Mouse (Mus musculus) right cerebral cortex, postnatal 4 days (tissue): Measurements from ENCODE around the gene Zfp536.
"Not testable (repeated sequence)": the region's sequence is repeated elsewhere in the genome, so short reads cannot be mapped to it uniquely, and the experiment has no call there.

Experiments
- DNase-seq: peaks from one replicate; pipeline ENCODE4 v3.0.0-alpha.2; 2022

Zfp536 gene

DNA sequence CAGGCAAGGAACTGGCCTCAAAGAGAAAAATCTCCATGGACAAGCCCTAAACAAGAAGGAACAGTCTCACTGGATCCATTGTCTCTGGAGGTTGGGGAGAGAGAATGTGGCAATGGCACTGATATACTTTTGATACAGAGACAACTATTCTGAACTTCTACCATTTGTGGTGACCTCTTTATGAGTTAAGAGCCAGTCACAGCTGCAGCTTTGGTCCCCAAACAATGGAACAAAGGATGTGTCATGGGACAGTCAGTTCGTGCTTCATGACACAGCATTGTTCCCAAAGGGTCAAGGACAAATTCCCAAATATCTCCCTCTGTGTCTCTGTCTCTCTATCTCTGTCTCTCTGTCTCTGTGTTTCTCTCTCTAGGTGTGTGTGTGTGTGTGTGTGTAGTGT lies 20.4 kb downstream of the Zfp536 start:
- DNase-seq, result no peak

DNA sequence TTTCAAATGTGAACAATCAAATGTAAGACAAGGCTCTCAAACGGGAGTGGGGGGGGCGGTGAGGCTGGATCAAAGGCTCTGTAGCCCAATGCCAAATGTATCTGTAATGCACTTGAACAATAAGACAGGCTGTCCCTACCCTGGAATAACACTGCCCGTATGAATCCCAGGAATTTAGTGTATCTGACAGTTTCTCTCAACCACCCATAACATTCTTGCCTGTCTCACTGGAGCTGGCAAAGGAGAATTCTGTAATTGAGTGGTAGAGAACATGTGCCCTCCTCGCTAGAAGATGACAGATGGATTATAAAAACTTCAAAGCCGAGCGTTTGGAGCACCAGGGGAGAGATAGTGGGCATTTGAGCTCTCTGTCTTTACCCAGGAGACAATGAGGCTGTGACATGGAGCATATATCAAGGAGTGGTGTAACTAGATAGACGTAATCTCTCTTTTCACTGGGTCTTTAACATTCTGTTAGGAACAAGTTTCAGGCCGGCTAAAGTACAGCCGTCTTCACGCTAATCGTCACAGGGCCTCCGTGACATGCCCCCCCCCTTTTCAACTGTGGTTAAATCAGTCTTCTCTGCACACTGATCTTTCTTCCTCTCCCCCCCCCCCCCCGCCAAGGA lies 27.2 kb downstream of the Zfp536 start:
- DNase-seq, result no peak

DNA sequence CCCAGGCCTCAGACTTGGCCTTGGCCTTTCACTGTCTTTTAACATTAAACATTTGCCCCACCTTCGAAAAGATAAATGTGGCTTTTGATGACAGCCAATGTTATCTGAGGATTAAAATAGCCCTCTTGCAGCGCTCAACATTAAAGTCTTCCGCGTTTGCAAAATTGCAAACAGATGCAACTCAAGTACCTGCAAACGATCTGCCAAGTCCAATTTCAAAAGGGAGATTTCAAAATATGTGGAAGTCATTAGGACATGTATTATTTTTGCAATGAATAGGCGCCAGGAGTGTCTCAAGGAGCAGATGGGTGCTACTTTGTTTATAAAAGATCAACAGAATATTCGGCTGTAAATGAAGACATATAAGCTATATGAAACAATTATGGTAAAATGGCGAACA lies 30.1 kb downstream of the Zfp536 start:
- DNase-seq, result no peak

DNA sequence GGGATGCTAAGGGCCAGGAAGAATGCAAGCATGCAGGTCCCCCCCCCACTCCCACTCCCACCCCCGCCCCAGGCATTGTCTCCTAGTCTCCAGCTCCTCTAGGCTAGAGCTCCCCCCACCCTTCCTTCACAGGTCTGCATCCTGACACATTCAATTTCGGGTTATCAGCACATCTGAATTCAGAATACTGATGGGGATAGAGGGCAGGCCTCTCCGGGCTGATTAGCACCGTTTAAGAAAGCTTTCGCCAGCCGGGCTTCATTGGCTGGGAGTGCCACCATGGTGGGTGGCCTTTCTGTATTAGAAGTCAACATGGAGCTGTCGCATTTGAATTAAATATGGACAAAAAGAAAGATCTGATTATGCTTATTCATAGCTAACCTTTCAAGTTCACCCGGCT lies 36.2 kb downstream of the Zfp536 start:
- DNase-seq, result no peak

DNA sequence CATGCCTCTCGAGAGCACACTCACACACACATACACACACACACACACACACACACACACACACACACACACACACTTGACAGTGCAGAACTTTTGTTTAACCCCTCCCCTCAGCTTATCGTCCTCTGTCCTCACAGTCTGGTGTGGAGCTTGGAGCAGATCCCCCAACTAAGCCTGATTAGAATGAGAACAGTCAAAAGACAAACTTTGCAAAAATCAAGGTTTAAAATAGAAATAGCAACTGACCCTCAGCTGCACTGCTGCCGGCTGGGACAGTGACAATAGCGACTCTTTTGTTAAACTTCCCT lies 37.1 kb downstream of the Zfp536 start:
- DNase-seq, result no peak

DNA sequence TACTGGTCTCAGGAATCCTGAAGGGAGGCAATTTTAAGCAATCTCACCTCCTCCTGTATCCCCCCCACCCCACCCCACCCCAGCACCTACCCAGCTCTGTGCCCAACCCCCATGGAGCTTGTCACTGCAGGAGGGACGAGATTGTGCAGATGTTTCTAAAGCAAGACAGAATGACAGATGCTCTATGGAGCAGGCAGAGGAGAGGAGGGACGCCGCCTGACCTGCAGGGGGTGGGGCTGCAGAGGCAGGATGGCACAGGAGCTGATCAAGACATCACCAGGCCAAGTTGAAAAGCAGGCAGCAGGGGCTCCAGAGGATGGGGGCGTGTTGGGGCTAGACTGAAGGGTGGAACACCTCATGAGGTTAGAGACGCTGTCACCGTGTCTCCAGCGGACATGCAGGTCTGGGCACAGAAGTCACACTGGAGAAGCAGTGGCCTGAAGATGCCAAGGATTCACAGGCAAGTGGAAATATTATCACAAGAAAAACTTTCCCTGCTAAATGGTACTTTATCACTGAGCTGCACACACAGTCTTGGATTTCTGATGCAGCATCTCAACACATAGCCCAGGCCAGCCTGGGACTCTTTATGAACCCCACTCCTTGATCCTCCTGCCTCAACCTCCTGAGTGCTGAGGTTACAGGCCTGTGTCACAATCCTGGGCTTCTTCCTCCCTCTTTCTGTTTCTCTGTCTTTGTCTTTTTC lies 37.6 kb downstream of the Zfp536 start:
- DNase-seq, result no peak

DNA sequence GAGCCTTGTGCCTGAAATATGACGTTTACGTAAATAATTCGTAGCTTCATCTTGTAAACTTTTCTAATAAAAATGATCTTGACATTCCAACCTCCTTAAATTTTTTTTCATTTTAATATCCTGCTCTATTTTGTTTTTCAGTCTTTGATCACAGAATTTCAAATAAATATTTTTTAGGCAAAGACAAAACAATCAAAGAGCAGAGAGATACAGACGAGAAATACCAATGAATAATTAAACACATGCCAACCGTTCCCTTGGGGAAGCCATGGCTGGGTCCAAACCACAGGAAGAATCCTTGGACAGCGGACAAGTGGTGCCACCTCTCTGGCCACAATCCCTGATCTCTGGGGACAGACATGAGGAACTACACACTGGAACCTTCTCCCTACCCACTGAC lies 38.3 kb downstream of the Zfp536 start:
- no peak for DNase-seq

DNA sequence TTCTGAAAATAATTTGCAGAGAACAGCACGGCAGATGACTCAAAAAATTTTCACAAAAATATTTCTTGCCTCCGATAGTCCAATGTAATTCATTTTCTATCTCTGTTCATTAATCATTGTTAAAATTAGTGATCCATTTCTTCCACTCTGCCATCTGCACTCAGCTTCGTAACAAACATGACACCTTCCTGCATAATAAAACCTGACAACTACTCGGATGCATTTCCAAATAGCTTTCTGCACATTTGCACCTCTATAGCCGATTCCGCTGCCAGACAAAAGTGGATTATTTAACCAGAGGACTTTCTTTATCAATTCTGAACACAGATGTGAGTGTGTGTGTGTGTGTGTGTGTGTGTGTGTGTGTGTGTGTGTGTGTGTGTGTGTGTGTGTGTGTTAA lies 38.9 kb downstream of the Zfp536 start:
- DNase-seq, result no peak

DNA sequence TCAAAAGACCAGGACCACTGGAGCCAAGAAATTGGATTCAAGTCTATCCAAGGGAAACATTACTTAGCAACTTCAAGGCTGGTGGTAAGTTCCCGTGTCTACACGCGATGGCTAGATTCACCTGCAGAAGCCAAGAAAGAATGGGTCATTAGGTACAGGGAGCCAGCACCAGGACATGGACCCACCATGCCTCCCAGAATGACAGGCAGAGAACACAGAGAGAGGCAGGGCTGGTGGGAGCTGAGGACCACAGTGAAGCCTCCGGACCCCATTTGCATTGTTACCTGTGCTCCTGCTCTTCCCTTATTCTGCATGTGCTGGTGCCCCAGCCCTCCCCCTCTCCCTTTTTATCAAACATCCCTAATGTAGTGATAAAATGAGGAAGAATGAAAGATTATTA lies 39.4 kb downstream of the Zfp536 start:
- no peak for DNase-seq

DNA sequence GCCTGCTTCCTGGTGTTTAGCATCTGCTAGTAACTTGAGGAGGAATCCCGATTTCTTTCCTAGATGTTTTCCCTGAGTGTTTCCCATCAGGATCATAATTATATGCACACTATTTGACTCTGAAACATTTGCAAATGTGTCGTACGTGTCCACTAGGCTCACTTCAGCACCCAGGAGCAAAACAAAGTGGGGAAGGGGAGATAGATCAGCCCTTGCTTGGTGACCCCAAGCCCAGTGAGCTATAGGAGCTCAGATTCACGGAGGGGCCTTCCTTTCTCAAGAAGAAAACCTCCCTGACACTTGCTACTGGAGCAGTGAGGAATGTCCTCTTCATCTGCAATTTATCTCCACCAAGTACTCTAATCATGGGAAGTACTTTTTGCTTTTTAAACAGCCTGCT lies 40.7 kb downstream of the Zfp536 start:
- no peak for DNase-seq

DNA sequence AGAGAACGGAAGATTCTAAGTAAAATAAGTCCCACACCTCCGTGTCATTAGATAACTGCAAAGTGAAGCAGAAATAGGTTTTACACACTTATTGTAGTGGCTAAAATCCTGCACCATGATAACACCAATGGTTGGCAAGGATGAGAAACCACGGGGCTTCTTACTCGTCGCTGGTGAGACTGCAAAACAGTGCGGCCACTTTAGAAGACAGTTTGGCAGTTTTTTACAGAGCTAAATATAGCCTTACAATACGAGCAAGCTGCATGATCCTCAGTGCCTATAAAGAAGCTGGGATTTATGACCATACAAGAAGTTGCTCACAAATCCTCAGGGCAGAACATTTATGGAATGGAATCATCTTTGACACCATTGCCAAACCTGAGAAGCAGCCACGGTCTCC lies 45.7 kb downstream of the Zfp536 start:
- DNase-seq, result no peak

DNA sequence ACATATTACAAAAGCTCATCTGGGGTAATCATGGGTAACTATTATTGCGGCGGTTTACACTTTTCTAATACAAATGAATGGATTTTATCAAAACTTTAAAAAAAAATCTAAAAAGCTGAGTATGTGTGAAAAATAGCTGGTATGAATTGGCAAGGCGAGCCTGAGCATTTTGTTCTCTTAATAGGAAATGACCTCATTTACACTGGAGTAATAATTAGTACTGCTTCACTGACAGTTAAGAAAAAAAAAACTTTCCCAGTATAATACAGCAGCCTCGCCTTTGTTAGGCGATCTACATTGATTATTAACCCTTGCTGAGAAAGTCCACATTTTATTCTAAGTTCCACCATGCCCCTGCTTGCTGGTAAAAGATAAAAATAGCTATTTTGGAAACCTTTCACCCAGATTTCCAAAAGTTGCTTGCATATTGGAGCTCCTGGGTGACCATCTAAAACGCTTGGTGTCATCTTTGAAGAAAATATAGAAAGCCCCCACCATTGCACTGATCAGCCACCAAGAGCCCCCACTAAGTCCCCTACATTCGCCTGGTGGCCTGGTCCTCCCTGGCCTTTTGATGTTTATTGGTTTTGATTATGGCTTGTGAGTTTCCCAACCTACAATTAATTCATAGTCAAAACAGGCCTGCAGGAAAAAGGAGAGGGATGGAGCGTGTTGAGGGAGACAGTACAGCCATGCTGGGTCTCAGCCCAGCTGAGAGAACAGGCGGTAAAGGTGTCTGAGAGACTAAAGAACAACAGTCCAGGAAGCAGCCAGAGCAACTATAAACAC lies 49.2 kb downstream of the Zfp536 start:
- no peak for DNase-seq

DNA sequence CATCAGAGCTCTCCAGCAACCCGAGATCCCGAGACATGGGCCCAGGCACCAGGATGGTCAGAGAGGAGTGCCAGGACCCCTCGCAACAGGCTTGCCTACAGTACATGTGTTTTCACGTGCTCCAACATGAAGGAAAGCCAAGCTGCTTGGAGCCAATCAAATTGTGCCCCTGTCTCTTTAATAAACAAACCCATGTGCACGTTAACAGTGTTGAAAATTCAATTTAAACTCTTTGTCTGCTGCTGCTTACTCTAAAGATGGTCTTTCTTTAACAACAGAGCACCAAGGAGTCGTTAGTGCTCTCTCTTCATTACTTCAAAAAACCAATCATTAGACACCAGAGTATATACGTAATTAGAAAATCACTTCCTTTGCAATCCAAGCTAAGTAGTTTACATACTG lies 50.2 kb downstream of the Zfp536 start:
- no peak for DNase-seq

DNA sequence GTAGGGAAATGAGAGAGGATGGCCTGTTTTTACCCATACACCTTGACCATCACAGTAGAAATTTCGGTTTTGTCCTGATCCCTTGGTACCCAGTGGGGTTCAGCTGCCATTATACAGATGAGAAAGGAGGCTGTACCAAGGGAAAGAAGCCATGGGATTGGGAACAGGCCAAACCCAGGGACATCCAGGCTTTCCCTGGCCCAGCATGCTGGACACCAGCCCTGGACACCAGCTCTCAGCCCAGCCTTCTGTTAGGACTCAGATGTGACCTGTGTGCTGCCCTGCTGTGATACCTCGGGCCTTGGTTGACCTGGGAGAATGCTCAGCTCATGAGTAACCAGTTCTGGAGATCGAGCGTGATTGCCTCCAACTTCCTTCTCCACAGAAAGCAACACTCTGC lies 51.8 kb downstream of the Zfp536 start:
- DNase-seq, result no peak

DNA sequence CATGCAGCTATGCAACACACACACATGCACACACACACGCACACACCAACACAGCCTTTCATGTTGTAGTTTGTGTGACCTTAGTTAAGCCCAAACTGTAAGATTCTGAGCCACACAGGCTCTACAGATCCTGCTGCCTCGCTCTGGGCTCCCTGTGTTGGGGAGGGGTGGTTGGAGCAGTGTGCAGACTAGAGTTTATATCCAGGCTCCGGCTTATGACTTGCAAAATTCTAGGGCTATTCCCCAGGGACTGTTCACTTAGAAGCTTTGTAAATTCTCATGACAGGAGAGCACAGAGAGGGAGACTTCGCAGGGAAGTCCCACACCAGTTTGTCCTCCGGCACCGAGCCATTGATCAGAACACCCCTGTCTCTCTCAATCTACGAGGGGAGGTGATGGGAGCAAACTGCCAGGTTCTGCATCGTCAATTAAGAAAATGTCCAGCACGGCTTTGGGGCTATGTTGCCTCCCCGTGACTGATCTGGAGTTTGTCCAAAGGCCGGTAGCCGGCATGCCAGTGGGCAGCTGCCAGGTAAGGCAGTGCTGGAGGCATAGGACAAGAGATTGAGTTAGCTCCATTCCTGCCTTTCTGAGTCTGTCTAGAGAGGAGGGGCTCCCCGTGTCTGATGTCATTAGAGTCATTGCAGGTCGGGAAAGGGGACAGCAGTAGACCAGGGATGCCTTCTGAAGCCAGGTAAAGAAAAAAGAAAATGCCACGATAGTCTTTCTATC lies 54.6 kb downstream of the Zfp536 start:
- no peak for DNase-seq

DNA sequence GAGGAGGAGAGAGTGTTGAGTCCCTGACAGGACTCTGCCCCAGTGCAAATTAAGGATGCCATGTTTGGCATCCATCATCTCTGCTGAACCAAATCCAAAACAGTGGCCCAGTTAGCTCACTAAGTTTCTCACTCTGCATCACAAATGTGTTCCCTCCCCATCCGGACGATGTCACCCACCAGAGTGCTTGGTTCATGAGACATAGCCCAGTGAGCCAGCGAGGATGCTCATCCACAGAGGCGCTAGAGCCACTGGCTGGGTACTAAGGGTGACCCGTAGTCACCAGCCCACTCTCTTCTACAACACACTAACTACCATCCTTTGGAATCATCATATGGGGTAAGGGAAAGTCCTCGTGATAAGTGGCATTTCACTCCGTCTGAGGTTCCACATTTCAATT lies 56.4 kb downstream of the Zfp536 start:
- DNase-seq, result no peak

DNA sequence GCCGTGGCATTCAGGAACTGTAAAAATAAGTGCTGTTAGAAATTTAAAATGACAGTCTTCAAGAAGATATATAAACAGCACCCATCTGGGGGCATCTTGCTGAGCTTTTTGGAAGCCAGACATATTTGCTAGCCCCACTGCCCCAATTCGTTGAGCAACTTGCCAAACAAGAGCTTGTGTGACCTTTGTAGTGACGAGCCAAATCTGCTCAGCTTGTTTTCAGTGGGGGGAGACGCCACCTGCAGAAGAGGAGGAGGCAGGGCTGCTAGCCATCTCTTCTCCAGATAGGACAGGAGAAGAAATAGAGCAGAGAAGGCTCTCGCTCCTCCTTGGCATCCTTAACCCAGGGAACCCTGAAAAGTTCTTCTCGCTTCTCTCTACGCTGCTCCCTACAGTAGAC lies 56.8 kb downstream of the Zfp536 start:
- DNase-seq, result no peak

DNA sequence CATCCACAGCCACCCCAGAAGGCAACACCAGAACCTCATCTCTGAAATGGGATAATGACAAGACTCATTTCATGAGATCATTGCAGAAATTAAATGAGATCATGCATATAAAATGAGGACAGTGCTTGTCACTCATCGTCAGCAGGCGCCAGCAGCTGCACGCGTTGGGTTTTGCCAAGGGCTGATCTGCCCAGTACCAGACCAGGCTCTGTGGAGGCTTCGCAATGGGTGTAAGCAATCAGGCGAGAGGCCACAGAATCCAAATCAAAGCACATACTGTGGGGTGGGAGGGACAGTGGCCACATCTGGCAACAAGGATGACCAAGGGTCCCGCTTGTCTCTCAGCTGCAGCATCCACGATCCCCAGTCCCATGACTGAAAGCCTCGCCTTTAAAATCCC lies 69.0 kb downstream of the Zfp536 start:
- no peak for DNase-seq

DNA sequence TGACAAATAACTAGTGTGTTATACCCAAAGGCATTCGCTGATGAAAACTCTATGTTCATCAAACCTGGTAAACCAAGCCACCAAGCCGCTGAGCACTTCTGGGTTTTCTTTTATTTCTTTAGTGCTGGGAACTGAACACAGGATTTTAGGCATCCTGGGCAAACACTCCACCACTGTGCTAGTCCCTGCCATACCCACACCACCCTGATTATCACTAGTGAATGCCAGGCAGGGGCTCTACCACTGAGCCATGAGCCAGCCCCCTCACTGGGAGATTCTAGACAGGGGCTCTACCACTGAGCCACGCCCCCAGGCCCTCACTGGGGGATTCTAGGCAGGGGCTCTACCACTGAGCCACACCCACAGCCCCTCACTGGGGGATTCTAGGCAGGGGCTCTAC lies 76.1 kb downstream of the Zfp536 start:
- not testable (repeated sequence) for DNase-seq

DNA sequence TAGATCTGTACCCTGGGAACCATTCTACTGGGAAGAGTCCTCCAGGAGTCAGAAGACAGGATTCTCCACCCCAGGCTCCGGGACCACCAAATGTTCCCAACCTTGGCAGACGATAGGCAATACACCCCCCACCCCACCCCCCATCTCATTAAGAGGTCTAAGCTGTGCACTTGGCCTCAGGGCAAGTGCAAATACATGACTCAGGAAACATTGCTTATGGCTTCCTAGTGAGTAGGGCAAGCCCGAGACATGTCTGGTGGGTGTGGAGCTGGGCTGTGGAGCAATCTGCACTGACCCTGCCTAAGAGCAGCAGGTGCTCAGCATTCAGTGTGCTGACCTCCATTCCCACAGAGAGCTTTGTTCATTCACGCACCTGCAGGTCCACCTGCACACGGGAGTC lies 78.4 kb downstream of the Zfp536 start:
- no peak for DNase-seq

DNA sequence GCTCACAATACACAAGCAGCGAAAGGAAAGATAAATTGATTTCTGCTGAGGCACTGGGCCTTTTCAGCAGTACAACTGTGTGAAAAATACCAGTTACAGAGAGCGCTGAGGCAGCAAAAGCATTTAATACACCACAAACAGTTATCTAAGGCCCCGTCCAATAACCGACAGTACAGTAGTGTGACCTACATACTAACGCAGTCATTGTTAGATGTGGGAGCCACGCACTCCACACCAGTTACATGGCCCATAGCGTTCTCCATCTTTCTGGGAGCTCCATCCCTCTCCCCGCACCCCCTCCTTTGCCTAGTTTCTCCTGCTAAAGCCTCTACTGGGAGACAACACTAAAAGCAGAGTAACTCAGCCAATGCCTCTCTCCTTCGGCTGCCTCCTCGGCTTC lies 82.8 kb downstream of the Zfp536 start:
- DNase-seq, result no peak

DNA sequence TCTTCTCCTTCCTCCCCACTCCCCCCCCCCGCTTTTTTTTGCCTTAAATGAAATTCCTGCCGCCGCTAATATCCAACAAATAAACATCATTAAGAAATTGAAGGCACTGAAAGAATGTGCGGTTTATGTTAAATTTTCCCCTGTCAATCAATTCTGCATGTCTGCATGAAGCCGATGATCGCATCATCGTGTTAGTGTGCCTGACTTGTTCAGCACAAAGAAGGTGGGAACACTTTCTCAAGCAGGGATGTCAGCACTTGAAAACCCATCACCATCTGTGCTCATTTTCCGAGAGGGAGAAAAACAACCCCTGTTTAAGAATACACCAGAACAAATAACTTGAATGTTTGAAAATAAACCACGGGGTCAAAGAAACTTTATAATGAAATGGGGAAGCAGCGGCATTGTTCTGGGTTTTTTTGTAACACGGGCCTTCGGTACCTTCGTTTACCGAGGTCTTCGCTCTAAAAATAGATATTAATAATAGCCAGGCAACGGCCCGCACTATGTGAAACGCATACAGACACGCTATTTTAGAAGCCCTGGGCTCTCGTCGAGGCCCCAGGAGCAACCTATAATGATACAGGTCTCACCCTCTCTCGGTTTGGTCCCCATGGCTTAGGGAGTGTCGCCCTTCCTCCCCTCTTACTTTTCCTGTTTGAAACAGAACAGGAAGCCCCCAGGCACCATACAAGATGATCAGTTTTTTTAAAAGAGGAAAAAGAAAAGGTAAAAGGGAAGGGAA lies 83.7 kb downstream of the Zfp536 start:
- no peak for DNase-seq

DNA sequence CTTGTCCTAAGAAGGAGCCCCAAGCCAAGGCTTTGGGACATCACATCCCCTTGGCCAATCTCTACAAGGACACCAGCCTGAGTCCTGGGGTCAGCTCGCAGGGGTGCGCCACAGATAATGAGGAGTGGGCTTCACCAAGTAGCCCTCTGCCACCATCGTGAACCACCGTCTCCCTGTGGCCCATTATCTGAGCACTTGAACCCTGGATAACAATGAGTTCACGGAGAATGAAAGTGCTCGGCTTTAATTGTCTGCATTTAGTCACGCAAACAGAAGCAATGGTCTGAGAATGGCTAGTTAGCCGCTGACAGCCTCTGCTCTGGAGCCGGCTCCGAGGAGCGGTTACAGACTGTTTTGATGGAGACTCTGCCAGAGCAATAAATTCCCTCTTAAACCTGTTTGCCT lies 84.3 kb downstream of the Zfp536 start:
- no peak for DNase-seq
